Mouse (Mus musculus): Measurements from ENCODE around the gene Hoxb8. TPM values are rescaled to one million over a fixed set of nuclear protein-coding genes. Genes with fewer than 3 reads are reported as not detected.

Gene Hoxb8
- polyA plus RNA-seq, 1 experiment from 2014 or later = not detected

DNA sequence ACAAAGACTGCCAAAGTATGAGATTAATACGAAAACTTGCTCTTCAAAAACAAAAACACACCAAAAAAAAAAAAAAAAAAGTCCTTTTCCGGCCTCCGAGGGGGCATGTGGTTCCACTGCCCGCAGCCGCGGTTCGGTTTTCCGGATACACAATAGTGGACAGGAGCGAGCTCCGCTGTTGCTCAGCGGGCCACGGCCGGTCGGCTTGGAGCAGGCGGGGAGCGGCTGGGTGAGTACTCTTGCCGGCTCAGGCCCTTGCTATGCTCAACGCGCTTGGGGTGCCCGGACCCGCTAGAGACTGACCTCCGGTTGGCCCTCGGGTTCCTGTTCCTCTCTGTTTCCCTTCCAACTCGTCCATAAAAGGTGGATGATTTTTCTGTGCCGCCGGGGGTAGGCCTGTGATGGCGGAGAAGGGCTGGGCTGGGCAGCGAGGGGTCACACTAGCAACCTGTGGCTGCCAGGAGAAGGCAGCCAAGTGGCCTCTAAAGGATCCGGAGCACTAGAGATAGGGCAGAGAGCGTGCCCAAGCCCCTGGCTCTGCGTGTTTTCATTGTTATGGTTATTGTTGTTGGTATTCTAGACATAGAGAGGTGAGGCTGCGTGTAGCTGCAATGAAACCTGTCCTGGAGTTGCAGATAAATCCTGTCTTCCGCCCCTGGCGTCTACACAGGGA is 33.1 kb downstream of the Hoxb8 start:
- H3K27me3 ChIP-seq (ENCODE audit: control insufficient read depth, insufficient read depth, low read length) = peaks cover 100% of the 10 kb centered on the region
- no peaks in the 10 kb centered on the region for H3K9me3 ChIP-seq (ENCODE audit: control insufficient read depth, low read length)
- no peaks in the 10 kb centered on the region for H3K4me1 ChIP-seq (ENCODE audit: control insufficient read depth, insufficient read depth, low read length)
- DNase-seq (no peak), ATAC-seq (ENCODE audit: low FRiP score, low TSS enrichment) (no peak)
- H3K27ac ChIP-seq (replicated peaks; ENCODE audit: low read depth, low read length) = no peak overlapping the region
- under 1% methylated on average over 34 of the region's 34 CpGs for WGBS
- H3K4me2 ChIP-seq (ENCODE audit: low read length) = no peak overlapping the region
- no peaks in the 10 kb centered on the region for H3K36me3 ChIP-seq (ENCODE audit: control insufficient read depth, insufficient read depth, low read length)
- no peak overlapping the region for H3K9ac ChIP-seq (replicated peaks; ENCODE audit: low read length)
- H3K4me3 ChIP-seq (replicated peaks; ENCODE audit: low read depth, low read length) = no peak overlapping the region

DNA sequence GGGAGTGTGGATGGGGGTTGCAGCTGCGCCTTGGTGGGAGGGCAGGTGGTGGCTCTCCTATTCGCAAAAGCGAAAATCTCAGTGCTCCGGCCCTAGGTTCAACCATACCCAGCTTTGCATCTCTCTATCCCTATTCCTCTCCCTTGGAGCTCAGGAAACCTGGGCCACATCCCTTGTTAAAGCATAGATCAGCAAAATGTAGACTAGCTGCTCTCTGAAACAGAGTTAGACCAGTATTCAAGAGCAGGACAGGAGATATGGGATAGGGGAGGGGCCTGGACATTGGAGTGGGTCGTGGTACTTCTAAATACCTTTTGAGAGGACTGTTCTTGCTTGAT is 33.6 kb downstream of the Hoxb8 start:
- ATAC-seq (ENCODE audit: low FRiP score, low TSS enrichment) (no peak), DNase-seq (no peak)
- H3K27me3 ChIP-seq (ENCODE audit: control insufficient read depth, insufficient read depth, low read length) = peaks cover 100% of the 10 kb centered on the region
- 8% methylated on average over 5 of the region's 5 CpGs for WGBS
- no peaks in the 10 kb centered on the region for H3K4me1 ChIP-seq (ENCODE audit: control insufficient read depth, insufficient read depth, low read length)
- no peak overlapping the region for H3K4me3 ChIP-seq (replicated peaks; ENCODE audit: low read depth, low read length)
- H3K4me2 ChIP-seq (ENCODE audit: low read length) = no peak overlapping the region
- no peaks in the 10 kb centered on the region for H3K36me3 ChIP-seq (ENCODE audit: control insufficient read depth, insufficient read depth, low read length)
- no peak overlapping the region for H3K27ac ChIP-seq (replicated peaks; ENCODE audit: low read depth, low read length)
- no peaks in the 10 kb centered on the region for H3K9me3 ChIP-seq (ENCODE audit: control insufficient read depth, low read length)
- no peak overlapping the region for H3K9ac ChIP-seq (replicated peaks; ENCODE audit: low read length)

- WGBS = 7% methylated on average over 18 of the region's 18 CpGs
- H3K36me3 ChIP-seq (ENCODE audit: control insufficient read depth, insufficient read depth, low read length) = no peaks in the 10 kb centered on the region
- DNase-seq (peak; percentile 57), ATAC-seq (ENCODE audit: low FRiP score, low TSS enrichment) (no peak)
- H3K4me2 ChIP-seq (ENCODE audit: low read length) = no peak overlapping the region
- no peaks in the 10 kb centered on the region for H3K9me3 ChIP-seq (ENCODE audit: control insufficient read depth, low read length)
- no peak overlapping the region for H3K4me3 ChIP-seq (replicated peaks; ENCODE audit: low read depth, low read length)
- H3K4me1 ChIP-seq (ENCODE audit: control insufficient read depth, insufficient read depth, low read length) = no peaks in the 10 kb centered on the region
- H3K27ac ChIP-seq (replicated peaks; ENCODE audit: low read depth, low read length) = no peak overlapping the region
- peaks cover 100% of the 10 kb centered on the region for H3K27me3 ChIP-seq (ENCODE audit: control insufficient read depth, insufficient read depth, low read length)
- no peak overlapping the region for H3K9ac ChIP-seq (replicated peaks; ENCODE audit: low read length)
Observed at GRCm38 (mm10) chr11:96316696-96317607, 35.2 kb downstream of the Hoxb8 start.

GRCm38 (mm10) chr11:96317608-96318367 is 36.1 kb downstream of the Hoxb8 start, which contains the start of gene Hoxb4:
Hoxb4 (plus strand) TSS chr11:96318267.
- H3K27ac ChIP-seq (replicated peaks; ENCODE audit: low read depth, low read length) = no peak within 1 kb of the TSS
- ATAC-seq (ENCODE audit: low FRiP score, low TSS enrichment) (no peak), DNase-seq (no peak)

GRCm38 (mm10) chr11:96318368-96319070 is 36.8 kb downstream of the Hoxb8 start:
- no peak overlapping the region for H3K4me3 ChIP-seq (replicated peaks; ENCODE audit: low read depth, low read length)
- ATAC-seq (ENCODE audit: low FRiP score, low TSS enrichment) (no peak; the same call in 1 of the 2 replicates), DNase-seq (no peak)
- H3K9ac ChIP-seq (replicated peaks; ENCODE audit: low read length) = no peak overlapping the region
- H3K9me3 ChIP-seq (ENCODE audit: control insufficient read depth, low read length) = no peaks in the 10 kb centered on the region
- WGBS = 1% methylated on average over 39 of the region's 45 CpGs
- H3K4me1 ChIP-seq (ENCODE audit: control insufficient read depth, insufficient read depth, low read length) = no peaks in the 10 kb centered on the region
- no peak overlapping the region for H3K27ac ChIP-seq (replicated peaks; ENCODE audit: low read depth, low read length)
- peaks cover 100% of the 10 kb centered on the region for H3K27me3 ChIP-seq (ENCODE audit: control insufficient read depth, insufficient read depth, low read length)
- H3K4me2 ChIP-seq (ENCODE audit: low read length) = peak overlapping the region; percentile 32
- H3K36me3 ChIP-seq (ENCODE audit: control insufficient read depth, insufficient read depth, low read length) = no peaks in the 10 kb centered on the region

More at GRCm38 (mm10) chr11:96317608-96318367, 36.1 kb downstream of the Hoxb8 start, which contains the start of gene Hoxb4:
- Histone ChIP-seq H3K36me3 (ENCODE audit: control insufficient read depth, insufficient read depth, low read length) (no peaks in the 10 kb centered on the region), H3K4me1 (ENCODE audit: control insufficient read depth, insufficient read depth, low read length) (no peaks in the 10 kb centered on the region), H3K9me3 (ENCODE audit: control insufficient read depth, low read length) (no peaks in the 10 kb centered on the region), H3K4me3 (replicated peaks; ENCODE audit: low read depth, low read length) (no peak within 1 kb of the TSS), H3K4me2 (ENCODE audit: low read length) (peak within 1 kb of the TSS; percentile 32), H3K27me3 (ENCODE audit: control insufficient read depth, insufficient read depth, low read length) (peaks cover 100% of the 10 kb centered on the region), H3K9ac (replicated peaks; ENCODE audit: low read length) (no peak within 1 kb of the TSS)
- under 1% methylated on average over 28 of the region's 28 CpGs for WGBS

- H3K36me3 ChIP-seq (ENCODE audit: control insufficient read depth, insufficient read depth, low read length) = no peaks in the 10 kb centered on the region
- H3K4me1 ChIP-seq (ENCODE audit: control insufficient read depth, insufficient read depth, low read length) = no peaks in the 10 kb centered on the region
- no peak overlapping the region for H3K27ac ChIP-seq (replicated peaks; ENCODE audit: low read depth, low read length)
- H3K27me3 ChIP-seq (ENCODE audit: control insufficient read depth, insufficient read depth, low read length) = peaks cover 100% of the 10 kb centered on the region
- H3K4me2 ChIP-seq (ENCODE audit: low read length) = peak overlapping the region; percentile 32
- H3K4me3 ChIP-seq (replicated peaks; ENCODE audit: low read depth, low read length) = no peak overlapping the region
- under 1% methylated on average over 34 of the region's 34 CpGs for WGBS
- DNase-seq (no peak), ATAC-seq (ENCODE audit: low FRiP score, low TSS enrichment) (no peak)
- H3K9me3 ChIP-seq (ENCODE audit: control insufficient read depth, low read length) = no peaks in the 10 kb centered on the region
- no peak overlapping the region for H3K9ac ChIP-seq (replicated peaks; ENCODE audit: low read length)
Observed at GRCm38 (mm10) chr11:96319071-96319902, 37.6 kb downstream of the Hoxb8 start.

- H3K4me1 ChIP-seq (ENCODE audit: control insufficient read depth, insufficient read depth, low read length) = no peaks in the 10 kb centered on the region
Observed at GRCm38 (mm10) chr11:96319910-96320309, 38.2 kb downstream of the Hoxb8 start.

More at GRCm38 (mm10) chr11:96319910-96320309, 38.2 kb downstream of the Hoxb8 start:
- Histone ChIP-seq H3K36me3 (ENCODE audit: control insufficient read depth, insufficient read depth, low read length) (no peaks in the 10 kb centered on the region), H3K9ac (replicated peaks; ENCODE audit: low read length) (no peak overlapping the region), H3K9me3 (ENCODE audit: control insufficient read depth, low read length) (no peaks in the 10 kb centered on the region), H3K4me3 (replicated peaks; ENCODE audit: low read depth, low read length) (no peak overlapping the region), H3K27ac (replicated peaks; ENCODE audit: low read depth, low read length) (no peak overlapping the region), H3K27me3 (ENCODE audit: control insufficient read depth, insufficient read depth, low read length) (peaks cover 100% of the 10 kb centered on the region), H3K4me2 (ENCODE audit: low read length) (no peak overlapping the region)
- no peak for DNase-seq
- under 1% methylated on average over 29 of the region's 29 CpGs for WGBS
- no peak for ATAC-seq (ENCODE audit: low FRiP score, low TSS enrichment)
